Mouse (Mus musculus): ENCODE results near the gene Hoxa9. TPM values are rescaled to one million over a fixed set of nuclear protein-coding genes. Genes with fewer than 3 reads are reported as not detected.

Gene Hoxa9
- polyA plus RNA-seq, 1 experiment from 2014 or later = 0.33 TPM

- DNase-seq (ENCODE audit: low spot score) (no peak), ATAC-seq (ENCODE audit: low read depth) (no peak)
- H3K4me1 ChIP-seq (ENCODE audit: control insufficient read depth, insufficient read depth, low read length) = 0 out of 2 replicates have a peak, but pooled peaks cover 4% of the 10 kb centered on the region
- no peak overlapping the region for H3K9ac ChIP-seq (ENCODE audit: low read depth, low read length)
- H3K4me3 ChIP-seq (ENCODE audit: low read depth, low read length) = no peak overlapping the region
- H3K27ac ChIP-seq (replicated peaks; ENCODE audit: low read depth, low read length) = no peak overlapping the region
- H3K36me3 ChIP-seq (ENCODE audit: control insufficient read depth, insufficient read depth, low read length) = no peaks in the 10 kb centered on the region
- H3K9me3 ChIP-seq (ENCODE audit: control insufficient read depth, low read length) = no peaks in the 10 kb centered on the region
- H3K4me2 ChIP-seq (ENCODE audit: low read depth, low read length) = no peak overlapping the region
- H3K27me3 ChIP-seq (replicated peaks; ENCODE audit: control insufficient read depth, insufficient read depth, low read length) = peaks cover 100% of the 10 kb centered on the region
These were observed 23.3 kb downstream of the Hoxa9 start for GRCm38 (mm10) chr6:52207684-52207976.

GRCm38 (mm10) chr6:52206882-52207683, 23.8 kb downstream of the Hoxa9 start:
- Histone ChIP-seq H3K9me3 (ENCODE audit: control insufficient read depth, low read length) (no peaks in the 10 kb centered on the region), H3K4me3 (ENCODE audit: low read depth, low read length) (no peak overlapping the region), H3K27ac (replicated peaks; ENCODE audit: low read depth, low read length) (no peak overlapping the region), H3K4me1 (ENCODE audit: control insufficient read depth, insufficient read depth, low read length) (0 out of 2 replicates have a peak, but pooled peaks cover 4% of the 10 kb centered on the region), H3K4me2 (ENCODE audit: low read depth, low read length) (no peak overlapping the region), H3K36me3 (ENCODE audit: control insufficient read depth, insufficient read depth, low read length) (no peaks in the 10 kb centered on the region), H3K27me3 (replicated peaks; ENCODE audit: control insufficient read depth, insufficient read depth, low read length) (peaks cover 100% of the 10 kb centered on the region), H3K9ac (ENCODE audit: low read depth, low read length) (no peak overlapping the region)
- 7% methylated on average over 4 of the region's 4 CpGs for WGBS
- DNase-seq (ENCODE audit: low spot score) (no peak), ATAC-seq (ENCODE audit: low read depth) (no peak)

DNA sequence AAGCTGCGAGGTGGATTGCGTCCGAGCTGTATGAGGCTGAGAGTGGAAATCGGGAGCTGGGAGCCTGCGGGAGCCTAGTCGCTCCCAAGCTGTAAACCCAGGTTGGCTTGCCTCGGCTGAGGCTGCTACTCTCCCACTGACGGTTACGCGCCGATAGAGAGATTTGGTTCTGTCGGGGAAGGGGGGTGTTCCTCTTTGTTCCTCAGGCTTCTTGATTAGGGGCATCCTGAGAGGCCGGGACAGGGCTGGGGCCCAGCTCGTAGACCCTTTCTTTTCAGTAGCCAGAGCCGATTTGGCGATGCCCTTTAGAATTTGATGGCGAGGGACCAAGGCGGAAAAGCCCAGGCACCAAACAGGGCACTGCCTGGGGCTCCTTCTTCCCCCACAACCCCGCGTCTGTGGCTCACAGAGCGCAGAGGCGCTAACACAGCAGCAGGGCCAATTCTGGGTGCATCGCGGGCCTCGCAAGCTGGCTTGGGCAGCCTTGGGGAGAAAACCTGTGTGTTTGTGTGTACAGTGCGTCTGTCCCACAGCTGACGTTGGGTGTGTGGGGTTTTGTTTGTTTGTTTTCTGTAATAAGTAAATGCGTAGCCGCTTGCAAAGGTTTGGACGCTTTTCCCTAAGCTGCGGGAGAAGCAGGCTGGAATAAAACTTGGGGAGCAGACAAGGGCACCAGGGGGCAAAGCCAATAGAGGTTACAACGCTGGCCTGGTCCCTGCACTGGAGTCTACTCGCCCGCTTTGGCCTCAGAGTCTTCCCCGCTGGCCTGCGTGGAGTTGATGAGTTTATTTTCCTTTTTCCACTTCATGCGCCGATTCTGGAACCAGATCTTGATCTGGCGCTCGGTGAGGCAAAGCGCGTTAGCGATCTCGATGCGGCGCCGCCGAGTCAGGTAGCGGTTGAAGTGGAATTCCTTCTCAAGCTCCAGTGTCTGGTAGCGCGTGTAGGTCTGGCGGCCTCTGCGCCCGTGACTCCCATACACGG, 25.0 kb downstream of the Hoxa9 start:
- Histone ChIP-seq H3K36me3 (ENCODE audit: control insufficient read depth, insufficient read depth, low read length) (no peaks in the 10 kb centered on the region), H3K27ac (replicated peaks; ENCODE audit: low read depth, low read length) (no peak overlapping the region), H3K4me2 (ENCODE audit: low read depth, low read length) (no peak overlapping the region; the same call in 1 of the 2 replicates), H3K9ac (ENCODE audit: low read depth, low read length) (no peak overlapping the region), H3K27me3 (replicated peaks; ENCODE audit: control insufficient read depth, insufficient read depth, low read length) (peaks cover 100% of the 10 kb centered on the region), H3K4me3 (ENCODE audit: low read depth, low read length) (no peak overlapping the region), H3K9me3 (ENCODE audit: control insufficient read depth, low read length) (no peaks in the 10 kb centered on the region), H3K4me1 (ENCODE audit: control insufficient read depth, insufficient read depth, low read length) (0 out of 2 replicates have a peak, but pooled peaks cover 4% of the 10 kb centered on the region)
- ATAC-seq (ENCODE audit: low read depth) = no peak
- no peak for DNase-seq (ENCODE audit: low spot score)
- 2% methylated on average over 54 of the region's 55 CpGs for WGBS

DNA sequence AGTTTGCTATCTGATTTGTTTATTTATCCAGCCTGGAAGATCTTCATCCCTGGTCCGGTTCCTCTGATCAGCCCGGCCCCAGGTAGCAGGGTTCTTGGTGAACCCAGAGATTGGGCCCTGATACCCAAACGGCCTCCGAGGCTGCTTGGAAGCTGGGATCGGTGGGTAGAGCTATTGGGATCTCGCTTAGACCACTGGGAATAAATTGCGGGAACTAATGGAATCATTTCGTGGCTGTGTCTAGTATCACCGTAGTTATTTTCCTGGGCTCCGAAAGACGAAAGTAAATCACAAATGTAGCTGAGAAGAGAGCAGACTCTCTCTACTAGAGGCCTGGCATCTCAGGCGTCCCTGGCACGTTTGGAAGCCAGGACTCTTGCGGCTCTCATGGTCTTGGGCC, 25.7 kb downstream of the Hoxa9 start:
- ATAC-seq (ENCODE audit: low read depth) = no peak
- no peak for DNase-seq (ENCODE audit: low spot score)
- Histone ChIP-seq H3K9ac (ENCODE audit: low read depth, low read length) (no peak overlapping the region), H3K36me3 (ENCODE audit: control insufficient read depth, insufficient read depth, low read length) (no peaks in the 10 kb centered on the region), H3K4me3 (ENCODE audit: low read depth, low read length) (no peak overlapping the region), H3K4me2 (ENCODE audit: low read depth, low read length) (no peak overlapping the region), H3K9me3 (ENCODE audit: control insufficient read depth, low read length) (no peaks in the 10 kb centered on the region), H3K4me1 (ENCODE audit: control insufficient read depth, insufficient read depth, low read length) (0 out of 2 replicates have a peak, but pooled peaks cover 4% of the 10 kb centered on the region), H3K27ac (replicated peaks; ENCODE audit: low read depth, low read length) (no peak overlapping the region), H3K27me3 (replicated peaks; ENCODE audit: control insufficient read depth, insufficient read depth, low read length) (peaks cover 100% of the 10 kb centered on the region)
- WGBS = 6% methylated on average over 14 of the region's 14 CpGs

DNA sequence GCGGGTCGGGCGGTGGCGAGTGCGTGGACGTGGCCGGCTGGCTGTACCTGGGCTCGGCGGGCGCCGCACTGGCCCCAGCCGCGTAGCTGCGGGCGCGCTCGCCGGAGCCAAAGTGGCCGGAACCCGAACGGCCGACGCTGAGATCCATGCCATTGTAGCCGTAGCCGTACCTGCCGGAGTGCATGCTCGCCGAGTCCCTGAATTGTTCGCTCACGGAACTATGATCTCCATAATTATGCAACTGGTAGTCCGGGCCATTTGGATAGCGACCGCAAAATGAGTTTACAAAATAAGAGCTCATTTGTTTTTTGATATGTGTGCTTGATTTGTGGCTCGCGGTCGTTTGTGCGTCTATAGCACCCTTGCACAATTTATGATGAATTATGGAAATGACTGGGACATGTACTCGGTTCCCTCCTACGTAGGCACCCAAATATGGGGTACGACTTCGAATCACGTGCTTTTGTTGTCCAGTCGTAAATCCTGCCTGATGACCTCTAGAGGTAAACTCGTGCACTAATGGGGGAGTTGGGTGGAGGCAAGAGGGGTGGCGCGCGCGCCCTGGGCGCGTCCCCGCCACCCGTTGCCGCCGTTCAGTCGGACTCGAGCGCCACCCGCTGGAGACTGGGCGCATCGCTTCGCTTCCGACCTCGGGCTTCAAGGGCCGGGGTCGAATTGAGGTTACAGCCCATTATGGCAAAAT, 26.7 kb downstream of the Hoxa9 start, which contains the start of gene Hoxa5:
Gene Hoxa5 (minus strand): TSS at position 538 of the 703 bp plus-strand sequence.
- peak within 1 kb of the TSS; percentile 34 for H3K4me3 ChIP-seq (ENCODE audit: low read depth, low read length)
- H3K4me1 ChIP-seq (ENCODE audit: control insufficient read depth, insufficient read depth, low read length) = 0 out of 2 replicates have a peak, but pooled peaks cover 4% of the 10 kb centered on the region
- DNase-seq (ENCODE audit: low spot score) (no peak), ATAC-seq (ENCODE audit: low read depth) (no peak)
- no peak within 1 kb of the TSS for H3K27ac ChIP-seq (replicated peaks; ENCODE audit: low read depth, low read length)
- no peaks in the 10 kb centered on the region for H3K36me3 ChIP-seq (ENCODE audit: control insufficient read depth, insufficient read depth, low read length)
- H3K27me3 ChIP-seq (replicated peaks; ENCODE audit: control insufficient read depth, insufficient read depth, low read length) = peaks cover 100% of the 10 kb centered on the region
- peak within 1 kb of the TSS; percentile 47 for H3K4me2 ChIP-seq (ENCODE audit: low read depth, low read length)
- under 1% methylated on average over 51 of the region's 65 CpGs for WGBS
- H3K9me3 ChIP-seq (ENCODE audit: control insufficient read depth, low read length) = no peaks in the 10 kb centered on the region
- peak within 1 kb of the TSS; percentile 31; the same call in 1 of the 2 replicates for H3K9ac ChIP-seq (ENCODE audit: low read depth, low read length)

DNA sequence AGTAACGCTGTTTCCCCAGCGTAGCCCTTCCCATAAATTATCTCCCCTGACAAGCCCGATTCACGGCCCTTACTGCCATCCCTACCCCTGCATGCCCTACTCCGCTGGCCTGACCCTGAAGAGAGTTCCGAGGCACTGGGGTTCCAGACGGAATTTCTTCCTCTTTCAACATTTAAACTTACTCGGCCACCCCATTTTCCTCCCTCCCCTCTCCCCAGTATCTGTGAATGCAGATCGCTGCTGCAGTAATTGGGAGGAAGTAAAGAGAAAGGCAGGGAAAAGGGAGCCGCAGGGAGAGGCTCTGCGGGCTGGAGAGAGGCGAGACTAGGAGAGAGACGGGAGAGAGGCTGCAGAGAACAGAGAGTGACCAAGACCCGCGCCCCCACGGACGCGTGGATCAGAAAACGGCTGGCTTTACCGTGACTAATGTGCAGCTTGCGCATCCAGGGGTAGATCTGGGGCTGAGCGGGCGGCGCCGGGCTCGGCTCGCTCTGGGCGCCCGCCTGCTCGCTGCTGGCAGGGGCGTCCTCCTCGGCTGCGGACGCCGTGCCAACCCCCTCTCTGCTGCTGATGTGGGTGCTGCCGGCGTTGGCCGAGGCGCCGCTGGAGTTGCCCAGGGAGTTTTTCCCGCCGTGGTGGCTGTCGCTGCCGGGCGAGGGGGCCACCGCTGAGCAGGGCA, 27.4 kb downstream of the Hoxa9 start:
- H3K9ac ChIP-seq (ENCODE audit: low read depth, low read length) = peak overlapping the region; percentile 31; the same call in 1 of the 2 replicates
- ATAC-seq (ENCODE audit: low read depth) (0 out of 2 replicates have a peak, but pooled peaks have one; percentile 37), DNase-seq (ENCODE audit: low spot score) (no peak)
- H3K4me3 ChIP-seq (ENCODE audit: low read depth, low read length) = peak overlapping the region; percentile 34
- 0 out of 2 replicates have a peak, but pooled peaks cover 4% of the 10 kb centered on the region for H3K4me1 ChIP-seq (ENCODE audit: control insufficient read depth, insufficient read depth, low read length)
- H3K27ac ChIP-seq (replicated peaks; ENCODE audit: low read depth, low read length) = no peak overlapping the region
- WGBS = under 1% methylated on average over 28 of the region's 46 CpGs
- peak overlapping the region; percentile 47 for H3K4me2 ChIP-seq (ENCODE audit: low read depth, low read length)
- H3K36me3 ChIP-seq (ENCODE audit: control insufficient read depth, insufficient read depth, low read length) = no peaks in the 10 kb centered on the region
- H3K9me3 ChIP-seq (ENCODE audit: control insufficient read depth, low read length) = no peaks in the 10 kb centered on the region
- H3K27me3 ChIP-seq (replicated peaks; ENCODE audit: control insufficient read depth, insufficient read depth, low read length) = peaks cover 100% of the 10 kb centered on the region

- 1% methylated on average over 10 of the region's 10 CpGs for WGBS
- Histone ChIP-seq H3K27me3 (replicated peaks; ENCODE audit: control insufficient read depth, insufficient read depth, low read length) (peaks cover 100% of the 10 kb centered on the region), H3K4me3 (ENCODE audit: low read depth, low read length) (peak overlapping the region; percentile 34), H3K9ac (ENCODE audit: low read depth, low read length) (no peak overlapping the region), H3K4me2 (ENCODE audit: low read depth, low read length) (peak overlapping the region; percentile 47; the same call in 1 of the 2 replicates), H3K36me3 (ENCODE audit: control insufficient read depth, insufficient read depth, low read length) (no peaks in the 10 kb centered on the region), H3K9me3 (ENCODE audit: control insufficient read depth, low read length) (no peaks in the 10 kb centered on the region), H3K27ac (replicated peaks; ENCODE audit: low read depth, low read length) (no peak overlapping the region), H3K4me1 (ENCODE audit: control insufficient read depth, insufficient read depth, low read length) (0 out of 2 replicates have a peak, but pooled peaks cover 4% of the 10 kb centered on the region)
- ATAC-seq (ENCODE audit: low read depth) (no peak), DNase-seq (ENCODE audit: low spot score) (no peak)
These were observed 27.8 kb downstream of the Hoxa9 start for GRCm38 (mm10) chr6:52203121-52203370.
